9 mouse cellular contexts compared by ENCODE assay signal in genomic region chr16:42164941-42165340, GRCm38 (mm10).
DNase-seq lines count a peak whose midpoint lies in the region; ATAC-seq lines count a peak whose summit lies in the region.
"Had no signal": no experiment of that assay in that cellular context is flagged by ENCODE, and none has a peak within 500 bp of the region (broad histone marks: within the 10 kb centered on the region; RNA-seq: fewer than 3 reads in every experiment).

No protein-coding gene starts in this region.

- H3K27ac ChIP-seq in limb, embryonic 11.5 days (replicated peaks; ENCODE audit: low read depth, low read length) = no peak overlapping the region
- H3K27ac ChIP-seq: embryonic facial prominence, embryonic 13.5 days had no signal

- H3K4me3 ChIP-seq in limb, embryonic 11.5 days (ENCODE audit: low read depth, low read length) = no peak overlapping the region
- H3K4me3 ChIP-seq: embryonic facial prominence, embryonic 13.5 days had no signal

- H3K36me3 ChIP-seq in limb, embryonic 11.5 days (ENCODE audit: control insufficient read depth, insufficient read depth, low read length) = no peaks in the 10 kb centered on the region
- H3K36me3 ChIP-seq: embryonic facial prominence, embryonic 13.5 days had no signal

- H3K9me3 ChIP-seq in limb, embryonic 11.5 days (ENCODE audit: control insufficient read depth, low read length) = no peaks in the 10 kb centered on the region
- H3K9me3 ChIP-seq: embryonic facial prominence, embryonic 13.5 days had no signal

- no peaks in the 10 kb centered on the region for H3K4me1 ChIP-seq in limb, embryonic 11.5 days (ENCODE audit: control insufficient read depth, insufficient read depth, low read length)
- H3K4me1 ChIP-seq: embryonic facial prominence, embryonic 13.5 days had no signal

- no peak overlapping the region for H3K4me2 ChIP-seq in limb, embryonic 11.5 days (ENCODE audit: low read depth, severe bottlenecking)
- H3K4me2 ChIP-seq: embryonic facial prominence, embryonic 13.5 days had no signal

- H3K27me3 ChIP-seq in limb, embryonic 11.5 days (ENCODE audit: control insufficient read depth, insufficient read depth, low read length) = no peaks in the 10 kb centered on the region
- H3K27me3 ChIP-seq: embryonic facial prominence, embryonic 13.5 days had no signal

- peak; percentile 93 for ATAC-seq in activated CD4-positive, CD25-positive, alpha-beta regulatory T cell, adult 4 months
- peak; percentile 96 for ATAC-seq in common myeloid progenitor, adult 5-6 weeks (replicated peaks; ENCODE audit: low read depth, poor library complexity, severe bottlenecking)
- no peak for ATAC-seq in limb, embryonic 11.5 days (ENCODE audit: insufficient number of reproducible peaks, low FRiP score, low TSS enrichment, low read depth)

- no peak overlapping the region for H3K9ac ChIP-seq in limb, embryonic 11.5 days (ENCODE audit: low read length)
- H3K9ac ChIP-seq: embryonic facial prominence, embryonic 13.5 days had no signal

- peak; percentile 95 for DNase-seq in 3T3-L1 (ENCODE audit: low read depth, low spot score)
- DNase-seq in gastrocnemius, adult 8-10 months (ENCODE audit: low spot score in 2 of 2) = peak; percentile 54 to 55
- peak; percentile 60 to 82 for DNase-seq in kidney, adult 8-10 months
- peak; percentile 89 for DNase-seq in limb, embryonic 11.5 days (ENCODE audit: low spot score)
- peak; percentile 64 to 75 for DNase-seq in natural killer cell, adult 2 months (ENCODE audit: low spot score in 2 of 2)
- DNase-seq in telencephalon, adult 2 months (ENCODE audit: low read depth, low spot score) = peak; percentile 79
